Mouse (Mus musculus) left cerebral cortex, postnatal 14 days (tissue): ENCODE results near the gene Rpp21. TPM values are rescaled to one million over a fixed set of nuclear protein-coding genes. Genes with fewer than 3 reads are reported as not detected.
A peak's percentile ranks its signal among the peaks of the same experiment; 100 is the strongest.

Source experiments
- DNase-seq, 2 experiments: peaks; one replicate each; pipeline ENCODE4 v3.0.0; 2021 to 2022; ENCODE audit warnings: low spot score in 2 of 2, mixed read lengths in 1 of 2
- intact Hi-C: fragments of 180-260 bp; cut with DNase I; formaldehyde crosslinking; loops from one replicate; pipeline ENCODE4 v1.15.1; 2025
- long read RNA-seq, 2 experiments: library from polyadenylated mRNA; stranded (forward); transcript quantifications; one replicate each; pipeline ENCODE4 v2.0.0; 2021
- total RNA-seq, 2 experiments: library from RNA; stranded (reverse); gene quantifications; 2 replicates each; pipeline ENCODE4 v1.2.3; 2021

The Rpp21 gene
- total RNA-seq, result 10 to 100 TPM; 43.5 to 51.3 TPM
- long read RNA-seq, experiment 1, transcript Rpp21-201 (5 exons, 729 nt), result major isoform, 18 of 29 reads
- long read RNA-seq, experiment 1, partial matches to known transcripts, result 1 of 29 reads
- long read RNA-seq, experiment 1, other reads (novel, unspliced or antisense), result 3 of 29 reads
- long read RNA-seq, experiment 2, transcript Rpp21-201 (5 exons, 729 nt), result major isoform, 12 of 26 reads
- long read RNA-seq, experiment 2, partial matches to known transcripts, result 1 of 26 reads
- long read RNA-seq, experiment 2, other reads (novel, unspliced or antisense), result 5 of 26 reads

- intact Hi-C loops, result loop anchor here (10.0 kb wide), 1 partner anchor 333 kb away; no protein-coding TSS in a partner anchor
- no peak for DNase-seq
Observed at GRCm38 (mm10) chr17:36257969-36258368, at the start of gene Rpp21. TSS of gene Rpp21 (minus strand) at chr17:36258069.

DNA sequence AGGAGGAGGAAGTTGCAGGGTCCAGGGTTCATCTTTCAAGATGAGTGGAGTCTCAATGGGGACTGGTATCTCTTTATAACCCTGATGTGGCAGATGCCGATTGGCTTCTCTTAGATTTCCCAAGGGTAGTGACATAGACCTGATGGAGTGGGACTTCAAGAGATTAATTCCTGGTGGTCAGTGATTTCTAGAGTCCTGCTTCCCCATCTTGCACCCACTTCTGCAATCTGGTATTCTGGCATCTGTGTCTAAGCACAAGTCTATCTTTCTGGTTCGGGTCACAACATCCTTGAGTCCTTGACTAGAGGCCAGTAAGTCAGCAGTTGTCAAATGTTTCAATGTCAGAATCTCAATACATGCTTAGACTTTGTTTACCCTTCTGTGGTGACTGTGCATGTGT, 28.5 kb upstream of the Rpp21 start, which contains the start of gene H2-M10.2:
TSS of gene H2-M10.2 (minus strand) at position 101 of the 400 bp plus-strand sequence.
- intact Hi-C loops, result no loop called here
- DNase-seq, result no peak

DNA sequence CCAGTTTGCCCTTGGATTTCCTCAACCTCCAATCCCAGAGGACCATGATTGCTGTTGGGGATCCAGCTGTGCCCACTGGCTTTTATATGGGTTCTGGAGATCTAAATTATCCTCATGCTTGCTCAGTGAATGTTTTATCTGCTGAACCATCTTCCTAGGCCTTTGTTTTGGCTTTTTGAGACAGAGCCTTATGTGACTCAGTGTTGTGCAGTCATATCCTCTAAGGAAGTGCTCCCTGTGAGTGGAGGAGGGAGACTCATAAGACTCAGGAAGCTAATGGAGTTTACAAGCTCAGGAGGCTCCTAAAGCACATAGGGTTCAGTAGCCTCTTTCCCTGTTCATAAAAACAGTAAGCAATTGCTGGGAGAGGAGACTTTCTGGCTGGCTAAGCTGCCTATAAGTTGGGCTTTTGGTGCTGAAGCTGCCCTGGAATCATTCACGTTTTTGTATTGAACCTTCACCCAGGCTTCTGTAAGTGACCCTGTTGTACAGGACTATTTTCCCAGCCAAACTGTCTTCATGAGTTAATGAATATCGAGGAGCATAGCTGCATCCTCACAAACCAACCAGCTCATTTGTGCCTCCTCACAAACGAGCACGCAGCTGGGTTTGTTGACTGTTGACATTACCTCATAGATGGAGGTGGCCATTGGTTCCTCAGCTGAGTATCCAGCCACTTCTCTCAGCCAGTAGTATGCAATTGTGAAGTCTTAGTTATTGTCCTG, 23.8 kb upstream of the Rpp21 start:
- intact Hi-C loops, result no loop called here

DNA sequence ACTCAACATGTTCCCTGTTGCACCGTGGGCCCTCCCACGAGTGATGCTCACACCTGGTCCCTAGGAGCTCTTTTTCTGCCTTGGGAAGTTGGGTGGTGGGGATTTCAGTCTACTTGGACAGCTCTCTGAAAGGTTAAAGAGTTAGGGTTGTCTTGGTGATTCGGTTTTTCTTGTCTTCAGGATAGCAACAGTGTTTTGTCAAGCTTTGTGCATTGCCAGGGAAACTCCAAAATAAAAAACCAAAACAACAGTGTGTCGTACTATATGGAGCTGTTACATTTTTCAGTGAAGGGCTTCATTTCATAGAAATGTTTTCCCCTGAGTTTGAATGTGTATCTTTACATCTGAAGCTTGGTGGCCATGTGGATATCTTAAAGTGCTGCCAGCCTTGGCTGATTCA, 16.9 kb upstream of the Rpp21 start:
- intact Hi-C loops, result no loop called here
- no peak for DNase-seq

More for the DNA sequence above, 23.8 kb upstream of the Rpp21 start:
- no peak for DNase-seq

GRCm38 (mm10) chr17:36273796-36274195, 15.9 kb upstream of the Rpp21 start:
- no peak for DNase-seq
- intact Hi-C loops, result no loop called here

DNA sequence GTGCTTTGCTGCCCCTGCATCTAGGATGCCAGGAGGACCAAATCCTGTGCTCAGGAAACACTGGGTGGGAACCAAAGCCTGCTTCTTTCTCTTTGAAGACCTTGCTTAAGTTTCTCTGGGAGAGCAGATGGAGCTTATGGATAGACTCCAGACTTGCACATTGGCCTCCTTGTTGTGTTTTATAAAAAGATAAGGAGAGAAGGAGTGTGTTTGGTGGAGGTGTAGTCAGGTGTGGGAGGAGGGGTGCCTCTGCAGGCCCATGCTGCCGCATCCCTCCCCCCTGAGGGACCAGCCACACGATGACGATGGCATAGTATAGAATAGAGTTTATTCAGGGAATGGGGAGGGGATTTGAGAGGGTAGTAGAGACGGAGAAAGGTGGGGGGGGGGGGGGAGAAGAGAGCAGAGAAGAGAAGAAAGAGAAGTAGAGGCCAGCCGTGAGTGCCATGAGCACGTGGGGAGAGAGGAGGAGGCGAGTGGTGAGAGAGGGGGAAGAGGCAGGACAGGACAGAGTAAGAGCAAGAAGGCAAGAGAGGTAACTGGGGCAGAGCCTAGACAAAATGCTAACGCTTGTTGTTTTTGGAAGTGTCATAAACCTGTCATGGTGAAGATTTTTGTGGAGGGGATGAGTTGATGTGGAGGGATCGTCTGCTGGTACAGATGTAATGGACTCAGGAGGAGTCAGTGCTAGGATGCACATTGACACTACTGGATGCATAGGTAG, 14.9 kb upstream of the Rpp21 start:
- intact Hi-C loops, result no loop called here
- no peak for DNase-seq

- intact Hi-C loops, result no loop called here
- DNase-seq, result peak; percentile 75 to 80
Observed at GRCm38 (mm10) chr17:36271586-36272256, 13.9 kb upstream of the Rpp21 start, which contains the start of gene Trim39. TSS of gene Trim39 (minus strand) at chr17:36272247.

DNA sequence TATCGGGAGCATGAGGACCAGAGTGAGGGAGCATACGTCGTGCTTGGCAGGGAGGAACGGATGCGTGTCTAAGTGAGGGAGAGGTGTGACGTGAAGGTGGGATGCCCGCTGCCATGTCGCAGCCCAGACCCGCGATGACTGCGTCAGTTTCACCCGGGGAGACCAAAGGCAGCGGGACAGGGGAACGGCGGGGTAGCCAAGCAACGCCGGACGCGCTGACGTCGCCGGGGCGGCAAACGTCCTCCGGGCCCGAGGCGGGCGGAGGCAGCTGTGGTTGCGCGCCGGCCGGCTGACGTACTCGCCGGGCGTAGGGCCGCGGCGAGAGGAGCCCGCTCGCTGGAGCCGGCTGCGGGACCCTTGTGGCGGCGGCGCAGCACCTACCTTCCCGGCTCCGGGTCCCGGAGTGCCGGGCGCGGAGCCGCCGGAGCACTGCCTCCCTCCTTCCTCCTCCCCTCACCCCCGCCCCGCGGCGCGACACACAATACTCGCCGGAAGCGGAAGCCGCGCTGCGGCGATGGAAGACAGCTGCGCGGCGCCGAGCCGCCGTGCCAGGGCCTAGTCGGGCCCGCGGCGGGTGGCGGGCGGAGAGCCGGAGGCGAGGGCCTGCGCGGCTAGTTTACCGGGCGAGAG, 13.2 kb upstream of the Rpp21 start:
- DNase-seq, result peak; percentile 85 to 90
- intact Hi-C loops, result no loop called here

DNA sequence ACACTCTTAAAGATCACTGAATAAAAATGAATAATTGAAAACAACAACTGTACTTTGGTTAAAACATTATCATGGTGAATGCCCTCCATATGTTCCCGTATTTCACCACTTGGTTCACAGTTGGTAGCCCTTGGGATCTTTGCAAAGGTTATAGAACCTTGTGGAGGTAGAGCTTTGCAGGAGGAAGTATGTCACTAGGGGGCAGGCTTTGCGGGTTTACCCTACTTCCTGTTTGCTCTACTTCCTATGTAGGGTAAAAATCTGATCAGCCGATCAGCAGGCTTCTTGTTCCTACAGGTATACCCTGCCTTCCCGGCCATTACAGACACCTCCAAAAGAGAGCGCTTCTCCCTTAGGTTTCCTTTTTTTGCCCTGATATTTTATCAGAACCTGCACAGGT, 8.0 kb upstream of the Rpp21 start:
- DNase-seq, result peak in 1 of 2 experiments; percentile 20
- intact Hi-C loops, result no loop called here

DNA sequence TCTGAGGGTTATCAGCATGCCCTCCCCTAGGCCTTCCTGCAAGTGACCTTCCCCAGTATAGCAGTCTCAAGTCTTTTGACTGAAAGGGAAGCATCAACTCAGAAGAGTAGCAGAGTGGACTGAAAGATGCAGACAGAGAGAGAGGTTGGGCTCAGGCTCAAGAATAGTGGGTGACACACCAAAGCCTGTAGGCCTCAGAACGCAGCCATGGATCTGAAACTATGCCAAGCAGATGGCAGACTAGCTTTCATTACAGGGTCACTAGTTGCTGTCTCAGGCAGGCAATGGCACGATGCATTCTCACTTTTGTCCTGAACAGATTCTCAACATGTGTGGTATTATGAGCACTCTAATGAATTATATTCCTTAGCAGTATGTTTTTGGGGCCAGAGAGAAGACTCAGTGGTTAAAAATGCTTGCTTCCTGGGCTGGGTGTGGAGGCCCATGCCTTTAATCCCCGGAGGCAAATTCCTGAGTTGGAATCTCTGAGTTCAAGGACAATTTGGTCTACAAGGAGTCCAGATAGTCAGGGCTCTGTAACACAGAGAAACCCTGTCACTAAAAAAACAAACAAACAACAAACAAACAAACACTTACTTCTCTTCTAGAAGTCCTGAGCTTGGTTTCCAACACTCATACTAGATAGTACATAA, 6.5 kb upstream of the Rpp21 start:
- intact Hi-C loops, result no loop called here
- DNase-seq, result no peak

DNA sequence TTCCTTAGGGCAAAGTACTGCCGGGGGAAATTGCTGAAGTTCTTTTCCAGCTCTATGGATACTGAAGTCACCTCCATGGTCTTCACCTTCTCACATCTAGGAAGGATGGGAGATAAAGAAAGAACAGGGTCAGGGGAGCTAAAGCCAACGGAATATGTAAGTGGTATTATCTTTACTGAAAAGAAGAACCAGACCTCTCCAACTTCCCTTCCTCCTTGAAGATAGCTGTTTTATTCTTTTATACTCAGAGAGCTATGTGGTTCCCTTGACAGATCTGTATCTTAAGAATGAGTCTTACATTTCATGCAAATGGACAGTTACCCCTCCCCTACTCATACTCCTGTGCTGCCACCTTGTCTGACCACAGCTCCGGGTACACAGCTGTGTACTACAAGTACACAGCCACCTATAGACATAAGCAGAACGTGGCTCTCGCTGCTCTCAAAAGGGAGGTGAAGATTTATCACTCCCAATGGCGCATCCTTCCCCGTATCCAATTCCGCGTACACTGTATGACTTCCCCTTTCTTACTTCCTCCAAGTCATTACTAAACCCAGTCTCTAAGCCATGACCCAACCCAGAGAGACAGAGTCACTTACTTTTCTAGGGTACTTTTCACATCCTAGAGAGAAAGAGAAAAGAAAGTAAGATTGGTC, 3.8 kb upstream of the Rpp21 start:
- DNase-seq, result no peak
- intact Hi-C loops, result no loop called here

DNA sequence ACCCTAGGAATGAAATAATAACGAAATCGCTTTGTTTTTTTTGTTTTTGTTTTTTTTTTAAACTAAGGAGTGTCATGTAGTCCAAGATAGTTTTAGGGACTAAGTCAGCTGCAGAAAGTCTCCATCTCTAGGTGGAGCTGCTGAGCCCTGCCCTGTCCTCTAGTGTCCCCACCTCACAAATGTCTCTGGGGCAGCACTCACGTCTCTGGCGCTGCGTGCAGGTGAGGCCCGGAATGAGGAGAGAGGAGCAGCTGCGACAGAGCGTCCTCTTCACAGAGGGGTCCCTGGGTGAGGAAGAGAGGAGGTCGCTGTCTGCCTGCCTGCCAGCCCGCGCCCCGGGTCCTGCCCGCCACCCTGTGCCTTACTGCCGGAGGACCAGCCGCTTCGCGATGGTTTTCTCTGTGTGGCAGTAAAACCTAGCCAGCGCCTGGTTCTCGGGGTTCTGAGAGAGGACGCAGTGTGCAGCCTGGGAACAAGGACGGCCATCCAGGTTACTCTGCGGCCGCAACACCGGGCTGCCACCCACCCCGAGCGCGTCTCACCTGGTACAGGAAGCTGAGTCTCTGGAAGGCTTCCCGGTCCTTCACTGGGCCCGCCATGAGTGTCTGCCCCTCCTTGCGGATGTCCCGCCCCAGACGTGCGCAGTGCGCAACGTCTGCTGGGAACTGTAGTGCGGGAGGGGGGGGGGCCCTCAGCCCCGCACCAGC, 475 bp downstream of the Rpp21 start:
- DNase-seq, result peak; percentile 78 to 84
- intact Hi-C loops, result loop anchor here (10.0 kb wide), 1 partner anchor 333 kb away; no protein-coding TSS in a partner anchor

- no peak for DNase-seq
- intact Hi-C loops, result loop anchor here (10.0 kb wide), 1 partner anchor 328 kb away; no protein-coding TSS in a partner anchor
Observed at GRCm38 (mm10) chr17:36253087-36253600, 4.7 kb downstream of the Rpp21 start.

- no peak for DNase-seq
- intact Hi-C loops, result loop anchor here (10.0 kb wide), 1 partner anchor 328 kb away; no protein-coding TSS in a partner anchor
Observed at GRCm38 (mm10) chr17:36252250-36252876, 5.5 kb downstream of the Rpp21 start.

GRCm38 (mm10) chr17:36248886-36249285, 9.0 kb downstream of the Rpp21 start:
- DNase-seq, result no peak
- intact Hi-C loops, result no loop called here

DNA sequence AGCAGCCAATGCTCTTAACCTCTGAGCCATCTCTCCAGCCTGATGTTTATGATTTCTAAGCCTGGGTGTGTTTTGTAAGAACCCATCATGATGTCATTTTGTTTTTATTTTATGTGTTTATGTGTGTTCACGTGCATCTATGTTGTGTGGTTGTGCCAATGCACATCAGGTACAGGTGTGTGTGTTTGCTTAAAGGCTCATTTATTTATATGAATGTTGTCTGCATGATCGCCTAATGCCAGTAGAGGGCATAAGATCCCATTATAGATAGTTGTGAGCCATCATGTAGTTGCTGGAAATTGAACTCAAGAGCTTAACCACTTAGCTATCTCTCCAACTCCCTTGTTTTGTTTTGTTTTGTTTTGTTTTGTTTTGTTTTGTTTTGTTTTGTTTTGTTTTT, 12.1 kb downstream of the Rpp21 start:
- intact Hi-C loops, result no loop called here
- no peak for DNase-seq

DNA sequence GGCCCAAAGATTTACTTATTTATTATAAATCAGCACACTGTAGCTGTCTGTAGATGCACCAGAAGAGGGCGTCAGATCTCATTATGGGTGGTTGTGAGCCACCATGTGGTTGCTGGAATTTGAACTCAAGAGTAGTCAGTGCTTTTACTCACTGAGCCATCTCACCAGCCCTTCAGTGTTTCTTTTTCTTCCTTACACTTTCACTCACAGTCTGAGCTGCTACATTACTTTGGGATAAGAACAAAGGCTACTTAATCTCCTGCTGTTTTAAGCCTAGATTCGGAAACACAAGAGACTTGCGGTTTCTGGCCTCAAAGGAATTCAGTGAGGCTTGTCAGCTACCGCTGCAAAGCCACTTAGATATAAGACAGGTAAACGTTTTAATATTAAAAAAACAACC, 13.8 kb downstream of the Rpp21 start:
- no peak for DNase-seq
- intact Hi-C loops, result no loop called here
